Mouse (Mus musculus) cerebellum, postnatal 14 days (tissue): ENCODE measurements around the gene Dnah8.
A peak's percentile ranks its signal among the peaks of the same experiment; 100 is the strongest.

Source experiments
- DNase-seq, 2 experiments: peaks; one replicate each; pipeline ENCODE4 v3.0.0; 2021; ENCODE audit warnings: mixed read lengths in 2 of 2

Dnah8 gene

GRCm38 (mm10) chr17:30831170-30831569 is 207.0 kb downstream of the Dnah8 start:
- no peak for DNase-seq

GRCm38 (mm10) chr17:30835419-30835818 is 211.3 kb downstream of the Dnah8 start:
- no peak for DNase-seq

GRCm38 (mm10) chr17:30837031-30837430 is 212.9 kb downstream of the Dnah8 start:
- DNase-seq: no peak

GRCm38 (mm10) chr17:30840046-30840445 is 215.9 kb downstream of the Dnah8 start:
- no peak for DNase-seq

- no peak for DNase-seq
Observed at GRCm38 (mm10) chr17:30842312-30842711, 218.2 kb downstream of the Dnah8 start.

- DNase-seq: peak; percentile 56 to 65
Observed at GRCm38 (mm10) chr17:30844321-30844791, 220.2 kb downstream of the Dnah8 start.

GRCm38 (mm10) chr17:30847498-30847897 is 223.3 kb downstream of the Dnah8 start:
- DNase-seq: no peak

- DNase-seq: no peak
Observed at GRCm38 (mm10) chr17:30848086-30848485, 223.9 kb downstream of the Dnah8 start.

- no peak for DNase-seq
Observed at GRCm38 (mm10) chr17:30848804-30849203, 224.7 kb downstream of the Dnah8 start.

GRCm38 (mm10) chr17:30849813-30850212 is 225.7 kb downstream of the Dnah8 start:
- DNase-seq: no peak

- DNase-seq: no peak
Observed at GRCm38 (mm10) chr17:30852345-30852744, 228.2 kb downstream of the Dnah8 start.

GRCm38 (mm10) chr17:30857347-30857746 is 233.2 kb downstream of the Dnah8 start:
- DNase-seq: no peak

- no peak for DNase-seq
Observed at GRCm38 (mm10) chr17:30858586-30859259, 234.6 kb downstream of the Dnah8 start.

GRCm38 (mm10) chr17:30859989-30860585 is 235.9 kb downstream of the Dnah8 start:
- DNase-seq: no peak

GRCm38 (mm10) chr17:30860606-30861005 is 236.5 kb downstream of the Dnah8 start:
- DNase-seq: peak in 1 of 2 experiments; percentile 31

- DNase-seq: no peak
Observed at GRCm38 (mm10) chr17:30866281-30866680, 242.1 kb downstream of the Dnah8 start.

GRCm38 (mm10) chr17:30866966-30867365 is 242.8 kb downstream of the Dnah8 start:
- peak; percentile 61 to 78 for DNase-seq

- no peak for DNase-seq
Observed at GRCm38 (mm10) chr17:30871040-30871439, 246.9 kb downstream of the Dnah8 start.

- peak in 1 of 2 experiments; percentile 31 for DNase-seq
Observed at GRCm38 (mm10) chr17:30874276-30874675, 250.1 kb downstream of the Dnah8 start.

- DNase-seq: peak; percentile 84 to 93
Observed at GRCm38 (mm10) chr17:30877456-30877855, 253.3 kb downstream of the Dnah8 start.

GRCm38 (mm10) chr17:30878626-30879025 is 254.5 kb downstream of the Dnah8 start:
- DNase-seq: no peak

GRCm38 (mm10) chr17:30880391-30880790 is 256.2 kb downstream of the Dnah8 start:
- no peak for DNase-seq

- DNase-seq: no peak
Observed at GRCm38 (mm10) chr17:30881001-30881400, 256.8 kb downstream of the Dnah8 start.

- no peak for DNase-seq
Observed at GRCm38 (mm10) chr17:30882206-30882605, 258.1 kb downstream of the Dnah8 start.
